Mouse (Mus musculus) myocyte (in vitro differentiated cells): ENCODE data around the gene Usp9x. TPM values are rescaled to one million over a fixed set of nuclear protein-coding genes. Genes with fewer than 3 reads are reported as not detected.
A peak's percentile ranks its signal among the peaks of the same experiment; 100 is the strongest.

Experiments
- H3K27me3 ChIP-seq: one replicate; pipeline ENCODE4 v1.6.1; 2011; ENCODE audit not compliant: control insufficient read depth, insufficient read depth, insufficient read length
- H3K36me3 ChIP-seq: one replicate; pipeline ENCODE4 v1.6.1; 2011; ENCODE audit not compliant: control insufficient read depth, insufficient read depth
- H3K4me2 ChIP-seq: one replicate; pipeline ENCODE4 v1.6.1; 2011; ENCODE audit warnings: low read depth, control low read depth
- H3K4me3 ChIP-seq: one replicate; pipeline ENCODE4 v1.5.1; 2011; ENCODE audit warnings: mild to moderate bottlenecking, control low read depth, moderate library complexity
- H3K79me2 ChIP-seq: one replicate; pipeline ENCODE4 v1.6.1; 2011; ENCODE audit not compliant: control insufficient read depth, insufficient read depth
- H3ac ChIP-seq: one replicate; pipeline ENCODE4 v1.6.1; 2011; ENCODE audit not compliant: control insufficient read depth, insufficient read length
- CEBPB ChIP-seq: IDR thresholded peaks from 2 replicates; pipeline ENCODE4 v1.6.1; 2011; ENCODE audit warnings: mild to moderate bottlenecking, moderate library complexity; ENCODE audit not compliant: poor library complexity, insufficient read depth, severe bottlenecking
- E2F4 ChIP-seq: IDR thresholded peaks from one replicate; pipeline ENCODE4 v1.6.1; 2011; ENCODE audit warnings: mild to moderate bottlenecking, control low read depth, moderate library complexity; ENCODE audit not compliant: insufficient read depth
- MAX ChIP-seq: IDR thresholded peaks from one replicate; pipeline ENCODE4 v1.6.1; 2011; ENCODE audit warnings: low read depth, mild to moderate bottlenecking, control low read depth
- MYOD1 ChIP-seq, 3 experiments: IDR thresholded peaks; one replicate each; pipeline ENCODE4 v1.6.1; 2011; ENCODE audit warnings: control low read depth in 2 of 3, low read depth in 2 of 3, mild to moderate bottlenecking in 2 of 3, moderate library complexity in 1 of 3; ENCODE audit not compliant: insufficient read length in 2 of 3, control insufficient read depth in 1 of 3
- MYOG ChIP-seq, 3 experiments: IDR thresholded peaks; one replicate each; pipeline ENCODE4 v1.6.1; 2011; ENCODE audit warnings: control low read depth in 2 of 3, low read depth in 2 of 3, mild to moderate bottlenecking in 2 of 3; ENCODE audit not compliant: insufficient read length in 2 of 3, control insufficient read depth in 1 of 3, insufficient read depth in 1 of 3
- POLR2A ChIP-seq: IDR thresholded peaks from one replicate; pipeline ENCODE4 v1.6.1; 2011; ENCODE audit warnings: low read depth, mild to moderate bottlenecking, control low read depth, moderate library complexity; ENCODE audit not compliant: insufficient read length
- POLR2AphosphoS2 ChIP-seq: IDR thresholded peaks from one replicate; pipeline ENCODE4 v1.6.1; 2011; ENCODE audit warnings: low read depth, control low read depth; ENCODE audit not compliant: insufficient read length
- REST ChIP-seq: IDR thresholded peaks from one replicate; pipeline ENCODE4 v1.6.1; 2011; ENCODE audit warnings: mild to moderate bottlenecking, control low read depth, moderate library complexity; ENCODE audit not compliant: insufficient read depth, insufficient read length
- SRF ChIP-seq: IDR thresholded peaks from one replicate; pipeline ENCODE4 v1.6.1; 2011; ENCODE audit warnings: low read depth; ENCODE audit not compliant: control insufficient read depth, insufficient read length
- TCF12 ChIP-seq: IDR thresholded peaks from one replicate; pipeline ENCODE4 v1.6.1; 2011; ENCODE audit warnings: mild to moderate bottlenecking, control low read depth; ENCODE audit not compliant: poor library complexity, insufficient read depth, severe bottlenecking
- TCF3 ChIP-seq: IDR thresholded peaks from one replicate; pipeline ENCODE4 v1.6.1; 2011; ENCODE audit warnings: low read depth, control low read depth; ENCODE audit not compliant: insufficient read length
- USF1 ChIP-seq: IDR thresholded peaks from one replicate; pipeline ENCODE4 v1.6.1; 2011; ENCODE audit warnings: low read depth, mild to moderate bottlenecking, control low read depth, moderate library complexity
- polyA plus RNA-seq: library from polyadenylated mRNA; unstranded; fragments of >200 nt; fragmentation: generic; extraction: Trizol; gene quantifications from one replicate; pipeline ENCODE4 v1.2.1, GENCODE M21; 2012; ENCODE audit warnings: missing spikeins

Gene Usp9x
- polyA plus RNA-seq, 1 experiment: 18.9 TPM

DNA sequence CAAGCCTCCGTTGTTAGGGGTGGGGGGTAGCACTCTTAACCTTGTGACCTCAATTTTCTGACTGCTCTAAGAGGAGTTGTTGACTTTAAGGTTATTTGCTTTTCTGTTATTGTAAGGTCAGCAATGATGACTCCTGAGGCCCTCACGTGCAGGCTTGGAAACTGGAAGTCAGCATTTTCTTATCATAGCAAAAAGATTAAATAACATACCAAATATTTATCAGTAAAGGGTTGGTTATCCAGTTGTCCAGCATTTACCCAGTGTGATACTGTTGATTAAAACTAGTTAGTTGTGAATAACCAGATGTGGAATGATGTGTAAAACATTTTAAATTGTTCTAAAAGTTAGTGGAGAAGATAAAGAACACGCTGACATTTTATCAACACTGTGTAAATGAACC lies 9.3 kb upstream of the Usp9x start:
- H3ac ChIP-seq: no peak overlapping the region
- TF ChIP-seq POLR2A (no peak), CEBPB (no peak), TCF12 (no peak), MYOD1 (IDR thresholded peaks at IDR 0.05; ENCODE audit: control insufficient read depth in 1 of 3, insufficient read length in 2 of 3, low read depth in 2 of 3) (no peak), USF1 (no peak), MYOG (IDR thresholded peaks at IDR 0.05; ENCODE audit: control insufficient read depth in 1 of 3, insufficient read depth in 1 of 3, insufficient read length in 2 of 3, low read depth in 2 of 3) (no peak), E2F4 (no peak), REST (no peak), TCF3 (no peak), MAX (no peak), POLR2AphosphoS2 (no peak), SRF (no peak)
- no peak overlapping the region for H3K4me2 ChIP-seq

DNA sequence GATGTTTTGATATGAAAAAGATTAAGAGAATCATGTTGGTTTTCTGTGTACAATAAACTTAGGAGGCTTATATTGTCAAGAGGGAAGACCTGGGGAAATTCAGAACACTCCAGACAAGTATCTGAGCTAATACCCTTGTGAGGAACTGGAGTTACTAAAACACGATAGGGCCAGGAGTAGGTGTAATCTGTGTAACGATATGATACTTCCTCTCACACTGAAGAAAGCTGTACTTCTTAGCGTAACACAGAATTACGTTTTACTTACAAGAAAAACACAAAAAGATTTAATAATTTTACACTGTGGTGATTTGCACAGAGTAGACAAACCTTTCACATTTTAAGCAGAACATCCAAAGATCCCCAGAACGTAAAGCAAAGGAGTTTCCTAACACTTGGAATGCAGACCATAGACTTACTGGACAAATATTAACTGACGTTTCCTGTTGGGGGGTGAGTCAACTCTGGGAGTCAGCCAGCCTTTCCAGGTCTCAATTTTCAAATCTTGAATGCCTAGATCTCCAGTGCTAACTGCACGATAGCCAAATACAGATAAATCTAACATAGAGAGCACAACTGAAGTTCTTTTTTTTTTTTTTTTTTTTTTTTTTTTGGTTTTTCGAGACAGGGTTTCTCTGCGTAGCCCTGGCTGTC lies 6.9 kb upstream of the Usp9x start:
- Histone ChIP-seq H3K27me3 (no peaks in the 10 kb centered on the region), H3K79me2 (no peaks in the 10 kb centered on the region), H3K4me3 (no peak overlapping the region), H3K4me2 (no peak overlapping the region), H3K36me3 (no peaks in the 10 kb centered on the region), H3ac (no peak overlapping the region)
- TF ChIP-seq TCF3: no peak
- TF ChIP-seq E2F4: no peak
- TF ChIP-seq REST: no peak
- TF ChIP-seq MYOD1 (IDR thresholded peaks at IDR 0.05; ENCODE audit: control insufficient read depth in 1 of 3, insufficient read length in 2 of 3, low read depth in 2 of 3): no peak
- TF ChIP-seq MAX: no peak
- no peak for TF ChIP-seq POLR2AphosphoS2
- no peak for TF ChIP-seq TCF12
- TF ChIP-seq USF1: no peak
- no peak for TF ChIP-seq MYOG (IDR thresholded peaks at IDR 0.05; ENCODE audit: control insufficient read depth in 1 of 3, insufficient read depth in 1 of 3, insufficient read length in 2 of 3, low read depth in 2 of 3)
- TF ChIP-seq POLR2A: no peak
- TF ChIP-seq SRF: no peak
- TF ChIP-seq CEBPB: no peak

More for the DNA sequence above, 9.3 kb upstream of the Usp9x start:
- H3K27me3 ChIP-seq: no peaks in the 10 kb centered on the region
- H3K4me3 ChIP-seq: no peak overlapping the region
- H3K79me2 ChIP-seq: no peaks in the 10 kb centered on the region
- H3K36me3 ChIP-seq: no peaks in the 10 kb centered on the region

DNA sequence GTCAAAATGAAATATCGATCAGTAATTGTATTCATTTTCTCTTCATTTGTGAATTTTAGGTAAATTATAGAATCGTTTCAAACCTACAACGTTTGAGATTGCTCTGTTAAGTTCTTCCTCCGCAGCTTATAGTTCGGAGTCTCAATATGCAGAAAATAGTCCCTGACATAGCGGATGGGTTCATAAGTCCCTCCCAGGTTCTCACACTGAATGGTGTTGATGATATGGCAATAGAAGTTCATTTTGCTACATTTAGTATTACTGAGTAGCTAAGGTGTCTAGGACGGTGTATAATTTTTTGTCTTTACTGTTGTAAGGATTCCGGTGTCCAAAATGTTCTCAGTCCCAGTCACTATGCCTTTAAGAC lies 1.1 kb upstream of the Usp9x start:
- no peaks in the 10 kb centered on the region for H3K27me3 ChIP-seq
- H3K4me2 ChIP-seq: peak overlapping the region; percentile 76
- no peak for TF ChIP-seq REST
- TF ChIP-seq SRF: no peak
- TF ChIP-seq POLR2AphosphoS2: no peak
- TF ChIP-seq POLR2A: no peak
- TF ChIP-seq MYOG (IDR thresholded peaks at IDR 0.05; ENCODE audit: control insufficient read depth in 1 of 3, insufficient read depth in 1 of 3, insufficient read length in 2 of 3, low read depth in 2 of 3): no peak
- no peak for TF ChIP-seq MYOD1 (IDR thresholded peaks at IDR 0.05; ENCODE audit: control insufficient read depth in 1 of 3, insufficient read length in 2 of 3, low read depth in 2 of 3)
- no peak for TF ChIP-seq MAX
- TF ChIP-seq TCF3: no peak
- TF ChIP-seq USF1: no peak
- TF ChIP-seq E2F4: no peak
- no peak for TF ChIP-seq TCF12
- no peak for TF ChIP-seq CEBPB
- no peaks in the 10 kb centered on the region for H3K36me3 ChIP-seq
- H3ac ChIP-seq: peak overlapping the region; percentile 38
- H3K79me2 ChIP-seq: peaks cover 24% of the 10 kb centered on the region
- H3K4me3 ChIP-seq: peak overlapping the region; percentile 43

GRCm38 (mm10) chrX:13070573-13071240 lies 591 bp upstream of the Usp9x start:
- peak overlapping the region; percentile 38 for H3ac ChIP-seq
- peak overlapping the region; percentile 76 for H3K4me2 ChIP-seq
- peak overlapping the region; percentile 43 for H3K4me3 ChIP-seq
- H3K79me2 ChIP-seq: peaks cover 30% of the 10 kb centered on the region
- no peaks in the 10 kb centered on the region for H3K27me3 ChIP-seq
- TF ChIP-seq CEBPB (no peak), POLR2AphosphoS2 (peak; percentile 28), TCF12 (no peak), SRF (no peak), USF1 (peak; percentile 4), POLR2A (peak; percentile 40), MYOG (IDR thresholded peaks at IDR 0.05; ENCODE audit: control insufficient read depth in 1 of 3, insufficient read depth in 1 of 3, insufficient read length in 2 of 3, low read depth in 2 of 3) (no peak), REST (no peak), MAX (no peak), MYOD1 (IDR thresholded peaks at IDR 0.05; ENCODE audit: control insufficient read depth in 1 of 3, insufficient read length in 2 of 3, low read depth in 2 of 3) (peak in 1 of 3 experiments; percentile 25), E2F4 (no peak), TCF3 (no peak)
- H3K36me3 ChIP-seq: no peaks in the 10 kb centered on the region
